ENCODE assay signal across 20 mouse cellular contexts in the genomic region with DNA sequence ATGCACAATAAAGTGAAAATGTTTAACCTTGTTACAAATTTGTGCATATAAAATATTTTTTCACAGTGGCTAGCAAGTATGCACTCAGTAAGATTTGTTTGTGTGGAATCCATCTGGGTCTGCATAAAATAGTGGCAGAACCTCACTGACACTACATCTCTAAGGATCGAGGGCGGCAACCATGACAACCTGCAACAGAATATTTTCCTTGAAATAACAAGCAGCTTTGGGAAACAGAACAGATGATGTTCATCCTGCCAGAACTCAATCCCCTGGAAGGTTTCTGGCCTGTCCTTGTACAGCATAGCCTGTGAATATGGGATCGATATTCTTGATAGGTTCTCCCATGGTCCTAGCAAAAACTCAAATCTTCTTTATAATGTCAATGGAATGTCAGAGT.
DNase-seq lines count a peak whose midpoint lies in the region; ATAC-seq and TF ChIP-seq lines count a peak whose summit lies in the region.
"Had no signal": no experiment of that assay in that cellular context is flagged by ENCODE, and none has a peak within 500 bp of the region (broad histone marks: within the 10 kb centered on the region; RNA-seq: fewer than 3 reads in every experiment).

No protein-coding gene starts in this region.

- H3K27me3 ChIP-seq in heart, embryonic 12.5 days (replicated peaks): no peaks in the 10 kb centered on the region
- H3K27me3 ChIP-seq: embryonic facial prominence, embryonic 15.5 days; hindbrain, embryonic 15.5 days; limb, embryonic 12.5 days; megakaryocyte, embryonic 14.5 days; neural tube, embryonic 13.5 days had no signal

- H3K27ac ChIP-seq in layer of hippocampus, adult 2 months: peak overlapping the region; percentile 88
- H3K27ac ChIP-seq in heart, embryonic 12.5 days (ENCODE audit: poor library complexity, severe bottlenecking): no peak overlapping the region
- H3K27ac ChIP-seq: embryonic facial prominence, embryonic 15.5 days; heart, adult 2 months; hindbrain, embryonic 15.5 days; limb, embryonic 12.5 days; liver, embryonic 14.5 days; neural tube, embryonic 13.5 days had no signal

- no peak overlapping the region for H3K4me2 ChIP-seq in heart, embryonic 12.5 days
- H3K4me2 ChIP-seq: embryonic facial prominence, embryonic 15.5 days; hindbrain, embryonic 15.5 days; limb, embryonic 12.5 days; neural tube, embryonic 13.5 days had no signal

- H3K4me1 ChIP-seq in heart, embryonic 12.5 days (replicated peaks): no peaks in the 10 kb centered on the region
- H3K4me1 ChIP-seq: embryonic facial prominence, embryonic 15.5 days; hindbrain, embryonic 15.5 days; megakaryocyte, embryonic 14.5 days; neural tube, embryonic 13.5 days had no signal

- TF ChIP-seq CTCF in layer of hippocampus, adult 2 months (conservative IDR thresholded peaks at IDR 0.05): no peak

- intact Hi-C loops in left cerebral cortex, postnatal 4 days (cut with DNase I): no loop called here
- intact Hi-C loops in left cerebral cortex, postnatal 14 days (cut with DNase I): loop anchor here (10.0 kb wide), 1 partner anchor 164 kb away; no protein-coding TSS in a partner anchor

- 81% methylated on average over 3 of the region's 3 CpGs for WGBS in heart, embryonic 12.5 days

- ATAC-seq in heart, embryonic 12.5 days (ENCODE audit: insufficient number of reproducible peaks, low FRiP score): no peak
- ATAC-seq: lung, postnatal 0 days had no signal

- H3K36me3 ChIP-seq in heart, embryonic 12.5 days: no peaks in the 10 kb centered on the region
- H3K36me3 ChIP-seq: embryonic facial prominence, embryonic 15.5 days; hindbrain, embryonic 15.5 days; limb, embryonic 12.5 days; neural tube, embryonic 13.5 days had no signal

- peak; percentile 26 for DNase-seq in left cerebral cortex, adult 11 months (ENCODE audit: low spot score)
- DNase-seq in left cerebral cortex, postnatal 4 days: no peak
- peak; percentile 43 to 60 for DNase-seq in layer of hippocampus, adult 2 months (ENCODE audit: low spot score in 2 of 2)
- peak; percentile 48 to 69 for DNase-seq in left cerebral cortex, postnatal 14 days (ENCODE audit: low spot score in 2 of 2)
- DNase-seq in cerebellum, postnatal 14 days: no peak
- DNase-seq in cerebellum, adult 18-20 months: no peak
- DNase-seq in spleen, adult 18-20 months: no peak
- DNase-seq: adrenal gland, postnatal 36 days; heart, adult 2 months; heart, postnatal 10 days; kidney, adult 18-20 months; kidney, postnatal 36 days had no signal

- no peaks in the 10 kb centered on the region for H3K9me3 ChIP-seq in heart, embryonic 12.5 days (replicated peaks)
- H3K9me3 ChIP-seq: embryonic facial prominence, embryonic 15.5 days; hindbrain, embryonic 15.5 days; limb, embryonic 12.5 days; megakaryocyte, embryonic 14.5 days; neural tube, embryonic 13.5 days had no signal

- no peak overlapping the region for H3K9ac ChIP-seq in heart, embryonic 12.5 days
- H3K9ac ChIP-seq: embryonic facial prominence, embryonic 15.5 days; hindbrain, embryonic 15.5 days; limb, embryonic 12.5 days; liver, embryonic 14.5 days; neural tube, embryonic 13.5 days had no signal

- H3K4me3 ChIP-seq in layer of hippocampus, adult 2 months: no peak overlapping the region
- no peak overlapping the region for H3K4me3 ChIP-seq in heart, embryonic 12.5 days
- H3K4me3 ChIP-seq: embryonic facial prominence, embryonic 15.5 days; heart, adult 2 months; hindbrain, embryonic 15.5 days; limb, embryonic 12.5 days; megakaryocyte, embryonic 14.5 days; neural tube, embryonic 13.5 days had no signal

Comparison
In these comparisons a context has a peak if more than half of its experiments do, and no peak if none do; other contexts are left out.
1. DNase-seq: peak in left cerebral cortex, adult 11 months (single experiment), layer of hippocampus, adult 2 months (2 of 2) and left cerebral cortex, postnatal 14 days (2 of 2); none in left cerebral cortex, postnatal 4 days (single experiment), cerebellum, postnatal 14 days (0 of 2), cerebellum, adult 18-20 months (0 of 2) and spleen, adult 18-20 months (0 of 2).